Mouse (Mus musculus) adrenal gland, adult 2 months (tissue): Measurements from ENCODE around the gene Kifc5b. TPM values are rescaled to one million over a fixed set of nuclear protein-coding genes. Genes with fewer than 3 reads are reported as not detected.
"Not testable (repeated sequence)": the region's sequence is repeated elsewhere in the genome, so short reads cannot be mapped to it uniquely, and the experiment has no call there.

Experiments
- DNase-seq: peaks from one replicate; pipeline ENCODE4 v3.0.0; 2021
- polyA plus RNA-seq: library from polyadenylated mRNA; depleted of rRNA; stranded (reverse); fragments of >200 nt; gene quantifications from 2 replicates; pipeline ENCODE4 v1.2.3, GENCODE M21; 2012
- total RNA-seq, 2 experiments: library from RNA; stranded (reverse); gene quantifications; 2 replicates each; pipeline ENCODE4 v1.2.3; 2021

Gene Kifc5b
- total and polyA plus RNA-seq, 3 experiments, result 1.0 to 2.1 (median 1.3) TPM

GRCm38 (mm10) chr17:26919516-26919915 lies 2.6 kb downstream of the Kifc5b start:
- not testable (repeated sequence) for DNase-seq

DNA sequence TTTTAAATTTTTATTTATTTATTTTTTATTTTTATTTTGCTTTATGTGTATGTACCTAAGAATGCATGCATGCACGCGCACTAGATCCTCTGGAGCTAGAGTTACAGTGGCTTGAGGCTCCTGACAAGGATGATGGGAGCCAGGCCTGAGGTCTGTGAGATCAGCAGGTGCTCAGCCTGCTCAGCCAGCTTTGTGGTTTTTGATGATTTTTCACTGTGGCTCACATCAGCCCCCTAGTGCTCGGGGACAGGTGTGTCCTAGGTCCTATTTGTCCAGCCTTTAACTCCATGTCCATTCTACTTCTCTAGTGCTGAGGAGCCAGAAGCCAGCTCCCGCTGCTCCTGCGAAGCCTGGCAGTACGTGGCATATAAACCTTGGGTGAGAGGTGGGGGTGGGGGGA lies 5.5 kb downstream of the Kifc5b start:
- not testable (repeated sequence) for DNase-seq

DNA sequence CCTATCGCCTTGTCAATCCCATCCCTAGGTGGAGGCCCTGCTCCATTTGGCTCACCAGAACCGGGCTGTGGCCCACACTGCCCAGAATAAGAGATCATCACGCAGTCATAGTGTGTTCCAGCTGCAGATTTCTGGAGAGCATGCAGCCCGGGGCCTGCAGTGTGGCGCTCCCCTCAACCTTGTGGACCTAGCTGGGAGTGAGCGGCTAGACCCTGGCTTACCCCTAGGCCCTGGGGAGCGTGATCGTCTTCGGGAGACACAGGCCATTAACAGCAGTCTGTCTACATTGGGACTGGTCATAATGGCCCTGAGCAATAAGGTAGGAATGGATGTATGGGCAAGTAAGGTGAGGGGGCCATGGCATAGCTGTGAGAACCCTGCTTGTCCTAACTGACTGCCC lies 8.5 kb downstream of the Kifc5b start:
- DNase-seq, result not testable (repeated sequence)

GRCm38 (mm10) chr17:26931795-26932194 lies 14.9 kb downstream of the Kifc5b start:
- DNase-seq, result peak; percentile 61

- DNase-seq, result peak; percentile 98
These were observed 16.0 kb downstream of the Kifc5b start, which contains the start of gene Phf1 for GRCm38 (mm10) chr17:26932839-26933398. Gene Phf1 (plus strand): TSS chr17:26933052.

DNA sequence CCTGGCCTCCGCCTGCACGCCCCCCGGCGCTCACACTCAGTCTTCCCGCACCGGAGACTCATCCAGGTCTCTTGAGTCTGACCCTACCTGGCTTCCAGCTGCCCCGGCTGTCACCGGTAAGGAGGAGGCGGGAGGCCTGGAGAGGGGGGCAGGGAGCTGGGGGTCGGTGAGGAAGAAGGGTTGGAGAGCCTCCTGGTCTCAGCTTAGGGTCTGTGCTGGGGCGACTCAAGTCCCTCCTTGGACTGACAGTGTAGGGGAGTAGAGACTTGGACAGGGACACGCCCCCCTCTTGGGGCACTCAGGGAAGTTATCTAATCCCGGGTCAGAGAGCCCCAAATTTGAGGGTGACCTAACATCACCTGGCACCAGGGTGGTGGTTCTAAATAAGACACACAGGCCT lies 16.5 kb downstream of the Kifc5b start:
- no peak for DNase-seq

- no peak for DNase-seq
These were observed 17.3 kb downstream of the Kifc5b start for GRCm38 (mm10) chr17:26933885-26934827.

DNA sequence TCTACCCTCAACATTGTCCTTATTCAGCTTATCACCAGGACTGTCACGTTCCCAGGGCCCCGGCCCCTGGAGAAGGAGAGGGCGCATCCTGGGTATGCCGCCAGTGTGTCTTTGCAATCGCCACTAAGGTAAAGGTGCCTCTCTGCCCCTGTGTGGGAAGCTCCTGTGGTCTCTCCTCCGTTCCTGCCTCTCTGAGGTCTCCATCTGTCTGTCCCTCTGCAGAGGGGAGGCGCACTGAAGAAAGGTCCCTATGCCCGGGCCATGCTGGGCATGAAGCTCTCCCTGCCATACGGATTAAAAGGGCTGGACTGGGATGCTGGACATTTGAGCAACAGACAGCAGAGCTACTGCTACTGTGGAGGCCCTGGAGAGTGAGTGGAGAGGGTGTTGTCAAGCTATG lies 18.1 kb downstream of the Kifc5b start:
- DNase-seq, result no peak

DNA sequence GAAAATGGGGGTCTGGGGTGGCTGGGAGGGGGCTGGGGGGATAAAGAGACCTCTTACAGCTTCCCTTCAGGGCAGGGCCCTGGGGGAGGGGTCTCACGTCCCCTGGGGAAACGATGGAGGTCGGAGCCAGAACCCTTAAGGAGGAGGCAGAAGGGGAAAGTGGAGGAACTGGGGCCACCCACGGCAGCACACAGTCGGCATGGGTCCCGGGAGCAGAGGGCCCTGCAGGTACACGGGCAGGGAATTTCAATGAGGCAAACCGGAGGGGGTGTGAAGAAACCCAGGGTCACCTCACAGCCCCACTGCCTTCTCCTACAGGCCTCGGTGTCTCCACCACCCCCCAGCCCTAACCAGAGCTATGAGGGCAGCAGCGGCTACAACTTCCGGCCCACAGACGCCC lies 19.6 kb downstream of the Kifc5b start:
- no peak for DNase-seq

- no peak for DNase-seq
These were observed 20.2 kb downstream of the Kifc5b start for GRCm38 (mm10) chr17:26936921-26937695.

- peak; percentile 13 for DNase-seq
These were observed 21.2 kb downstream of the Kifc5b start for GRCm38 (mm10) chr17:26937883-26938695.

DNA sequence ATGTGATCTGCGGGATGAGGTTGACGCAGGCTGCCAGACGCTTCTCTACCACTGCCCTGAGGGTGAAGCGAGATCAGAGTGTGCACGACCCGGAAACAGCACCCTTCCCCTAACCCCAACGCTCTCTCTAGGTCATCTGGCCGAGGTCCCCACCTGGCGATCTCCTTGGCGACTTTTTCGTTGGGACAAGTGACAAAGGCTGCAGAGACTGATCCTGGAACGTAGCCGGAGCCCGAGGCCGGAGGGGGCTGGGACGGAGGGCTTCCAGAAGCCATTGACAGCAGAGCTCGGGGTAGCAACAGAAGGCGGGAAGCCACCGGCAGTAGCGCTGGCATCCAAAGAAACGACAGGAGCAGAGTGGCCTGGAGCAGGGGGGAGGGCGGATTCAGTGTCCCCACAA lies 21.8 kb downstream of the Kifc5b start:
- no peak for DNase-seq

GRCm38 (mm10) chr17:26939178-26939972 lies 22.5 kb downstream of the Kifc5b start, which contains the start of gene Cuta:
Gene Cuta (minus strand): TSS chr17:26939569.
- DNase-seq, result peak; percentile 100

DNA sequence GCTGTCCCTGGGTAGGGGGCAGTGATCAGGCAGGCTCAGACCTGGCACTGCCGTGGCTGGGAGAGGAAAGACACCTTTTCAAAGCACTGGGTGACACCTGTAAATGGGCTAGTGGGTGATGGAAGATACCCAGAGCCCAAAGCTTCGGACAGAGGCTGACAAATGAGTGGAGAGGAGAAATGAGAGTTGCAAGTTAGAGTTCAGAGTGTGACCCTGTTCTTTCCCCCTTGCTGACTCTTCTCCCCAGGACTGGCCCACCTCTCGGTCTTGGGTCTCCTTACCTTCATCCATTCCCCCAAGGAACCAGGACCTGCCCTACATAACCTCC lies 23.0 kb downstream of the Kifc5b start:
- no peak for DNase-seq

DNA sequence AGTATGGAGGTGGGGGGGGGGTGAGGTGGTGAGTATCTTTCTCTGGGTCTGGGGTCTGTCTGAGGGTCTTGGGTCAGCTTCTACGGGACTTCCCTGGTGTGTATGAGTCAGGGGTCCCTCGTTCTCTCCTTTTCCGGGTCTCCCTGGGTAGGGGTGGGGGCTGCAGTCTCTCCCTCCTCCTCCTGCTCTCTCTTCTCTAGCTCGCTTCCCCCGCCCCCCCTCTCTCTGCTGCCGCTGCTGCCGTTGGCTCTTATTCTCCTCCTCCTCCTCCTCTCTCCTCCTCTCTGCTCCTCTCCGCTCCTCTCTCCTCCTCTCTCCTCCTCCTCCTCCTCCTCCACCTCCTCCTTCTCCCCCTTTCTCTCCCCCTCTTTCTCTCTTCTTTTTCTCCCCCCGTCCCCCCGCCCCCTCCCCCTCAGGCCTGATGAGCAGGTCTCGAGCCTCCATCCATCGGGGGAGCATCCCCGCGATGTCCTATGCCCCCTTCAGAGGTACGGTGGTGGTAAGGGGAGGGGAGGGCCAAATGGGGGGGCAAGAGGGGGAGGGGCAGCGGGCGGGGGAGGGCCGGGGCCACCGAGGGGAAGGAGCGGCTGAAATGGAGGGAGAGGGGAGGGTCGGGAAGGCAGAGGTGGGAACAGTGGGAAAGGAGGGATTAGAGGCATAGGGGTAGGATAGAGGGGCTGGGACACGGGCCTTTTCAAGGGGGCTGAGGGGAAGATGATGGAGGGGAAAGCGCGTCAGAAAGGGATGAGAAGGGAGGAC lies 24.3 kb downstream of the Kifc5b start, which contains the start of gene Syngap1:
Gene Syngap1 (plus strand): TSS at position 223 of the 759 bp plus-strand sequence.
- DNase-seq, result peak; percentile 49

DNA sequence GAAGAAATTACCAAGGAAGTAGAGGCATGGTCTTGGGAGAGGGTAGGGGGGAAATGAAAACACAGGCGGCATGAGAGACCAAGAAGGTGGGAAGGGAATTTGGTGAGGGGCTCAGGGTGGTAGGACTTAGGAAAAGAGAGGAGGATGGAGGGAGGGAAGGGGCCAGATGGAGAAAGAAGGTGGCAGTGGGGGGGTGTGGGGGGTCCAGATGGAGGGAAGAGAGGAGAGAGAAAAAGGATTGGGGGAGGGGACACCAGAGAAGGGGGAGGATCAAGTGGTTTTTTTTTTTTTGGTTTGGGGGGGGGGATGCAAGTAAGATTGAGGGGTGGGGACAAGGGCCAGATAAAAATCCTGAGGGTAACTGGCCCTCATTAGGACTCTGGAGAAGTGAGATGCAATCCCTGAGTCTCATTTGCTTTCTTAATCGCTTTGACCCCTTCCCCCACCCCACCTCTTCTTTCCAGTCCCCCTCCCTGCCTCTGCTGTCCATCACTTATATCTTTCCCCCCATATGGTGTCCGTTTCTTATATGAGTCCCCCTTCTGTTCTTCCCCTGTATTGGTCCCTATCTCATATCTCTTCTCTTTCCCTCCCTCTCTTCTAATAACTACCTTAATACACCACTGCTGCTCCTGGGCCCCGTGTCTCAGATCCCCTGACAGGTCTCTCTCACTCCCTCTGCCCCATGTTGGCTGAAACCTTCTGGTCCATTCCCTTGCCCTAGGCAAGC lies 25.1 kb downstream of the Kifc5b start:
- DNase-seq, result no peak

- no peak for DNase-seq
These were observed 29.1 kb downstream of the Kifc5b start for GRCm38 (mm10) chr17:26945824-26946495.

DNA sequence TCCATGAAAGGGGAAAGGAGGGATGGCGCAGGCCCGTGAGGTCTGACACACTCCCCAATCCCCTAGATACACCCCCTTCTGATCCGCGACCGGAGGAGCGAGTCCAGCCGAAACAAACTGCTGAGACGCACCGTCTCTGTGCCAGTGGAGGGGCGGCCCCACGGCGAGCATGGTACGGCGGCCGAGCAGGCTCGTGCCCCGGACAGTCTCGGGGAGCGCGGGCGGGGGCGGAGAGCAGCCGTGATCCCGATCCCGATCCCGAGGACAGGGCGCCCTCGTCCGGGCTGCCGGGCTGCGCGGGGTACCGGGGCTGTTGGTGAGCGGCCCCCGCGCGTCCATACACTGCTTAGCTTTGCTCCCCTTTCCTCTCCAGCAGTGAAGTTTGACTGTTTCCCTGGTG lies 29.7 kb downstream of the Kifc5b start:
- peak; percentile 93 for DNase-seq
